Mouse (Mus musculus): ENCODE results near the gene Zfp281.

DNA sequence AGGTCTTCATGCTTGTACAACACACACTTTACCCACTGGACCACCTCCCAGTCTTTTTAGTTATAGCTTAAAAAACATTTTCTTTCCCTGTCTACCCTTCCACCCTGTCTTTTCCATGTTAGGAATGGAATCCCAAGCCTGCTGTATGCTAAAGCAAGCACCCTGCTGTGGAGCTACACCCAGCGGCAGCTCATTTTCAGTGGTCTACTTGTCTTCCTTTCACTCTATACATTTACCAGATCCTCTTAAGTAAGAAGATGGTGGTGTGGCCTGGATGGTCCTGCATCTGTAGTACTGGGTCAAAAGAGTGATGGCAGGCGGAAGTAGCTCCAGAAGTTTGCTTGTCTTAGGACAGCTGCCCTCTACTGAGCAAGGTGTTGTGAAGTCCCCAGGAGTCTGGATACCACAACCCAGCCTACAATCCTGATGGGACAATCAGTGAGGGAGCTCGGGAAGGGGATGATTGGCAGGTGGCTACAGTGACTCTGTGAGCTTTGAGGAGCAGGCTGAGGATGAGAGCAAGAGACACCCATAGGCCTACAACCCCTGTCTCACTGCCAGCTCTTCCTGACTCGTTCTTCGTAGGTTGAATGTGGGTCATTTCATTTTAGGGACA lies 30.4 kb upstream of the Zfp281 start:
- TF ChIP-seq CTCF (IDR thresholded peaks at IDR 0.05; ENCODE audit: low read depth, low read length) (no peak), POLR2AphosphoS5 (IDR thresholded peaks at IDR 0.05; ENCODE audit: insufficient replicate concordance, low read depth, low read length) (no peak), TAL1 (conservative IDR thresholded peaks at IDR 0.05; ENCODE audit: low read depth, low read length) (no peak), GATA1 (IDR thresholded peaks at IDR 0.05; ENCODE audit: borderline replicate concordance, low read length) (no peak), GATA2 (IDR thresholded peaks at IDR 0.05; ENCODE audit: borderline replicate concordance, low read depth, low read length) (no peak)

Data from G1E (cell line).